Mouse (Mus musculus): ENCODE results near the gene Magi1.

The Magi1 gene

GRCm38 (mm10) chr6:94201940-94202339 lies 81.8 kb downstream of the Magi1 start:
- DNase-seq (ENCODE audit: low read depth) = no peak

- DNase-seq (ENCODE audit: low read depth) = no peak
These were observed 82.8 kb downstream of the Magi1 start for GRCm38 (mm10) chr6:94200910-94201309.

- DNase-seq (ENCODE audit: low read depth) = no peak
These were observed 84.0 kb downstream of the Magi1 start for GRCm38 (mm10) chr6:94199696-94200095.

- DNase-seq (ENCODE audit: low read depth) = no peak
These were observed 85.9 kb downstream of the Magi1 start for GRCm38 (mm10) chr6:94197831-94198230.

GRCm38 (mm10) chr6:94195303-94195911 lies 88.3 kb downstream of the Magi1 start:
- no peak for DNase-seq (ENCODE audit: low read depth)

GRCm38 (mm10) chr6:94190830-94191229 lies 92.9 kb downstream of the Magi1 start:
- DNase-seq (ENCODE audit: low read depth) = no peak

- DNase-seq (ENCODE audit: low read depth) = no peak
These were observed 94.3 kb downstream of the Magi1 start for GRCm38 (mm10) chr6:94189379-94189778.

GRCm38 (mm10) chr6:94186628-94187319 lies 96.9 kb downstream of the Magi1 start:
- no peak for DNase-seq (ENCODE audit: low read depth)

GRCm38 (mm10) chr6:94184268-94184667 lies 99.4 kb downstream of the Magi1 start:
- no peak for DNase-seq (ENCODE audit: low read depth)

- DNase-seq (ENCODE audit: low read depth) = no peak
These were observed 100.3 kb downstream of the Magi1 start for GRCm38 (mm10) chr6:94183354-94183851.

GRCm38 (mm10) chr6:94181673-94182255 lies 102.0 kb downstream of the Magi1 start:
- no peak for DNase-seq (ENCODE audit: low read depth)

- DNase-seq (ENCODE audit: low read depth) = no peak
These were observed 103.2 kb downstream of the Magi1 start for GRCm38 (mm10) chr6:94180331-94181150.

GRCm38 (mm10) chr6:94177559-94177958 lies 106.2 kb downstream of the Magi1 start:
- no peak for DNase-seq (ENCODE audit: low read depth)

- no peak for DNase-seq (ENCODE audit: low read depth)
These were observed 107.0 kb downstream of the Magi1 start for GRCm38 (mm10) chr6:94176705-94177104.

- DNase-seq (ENCODE audit: low read depth) = no peak
These were observed 112.5 kb downstream of the Magi1 start for GRCm38 (mm10) chr6:94171250-94171649.

GRCm38 (mm10) chr6:94169581-94170194 lies 114.0 kb downstream of the Magi1 start:
- DNase-seq (ENCODE audit: low read depth) = no peak

GRCm38 (mm10) chr6:94165951-94166350 lies 117.8 kb downstream of the Magi1 start:
- DNase-seq (ENCODE audit: low read depth) = no peak

- no peak for DNase-seq (ENCODE audit: low read depth)
These were observed 118.8 kb downstream of the Magi1 start for GRCm38 (mm10) chr6:94164753-94165536.

- DNase-seq (ENCODE audit: low read depth) = no peak
These were observed 120.3 kb downstream of the Magi1 start for GRCm38 (mm10) chr6:94163325-94163995.

- DNase-seq (ENCODE audit: low read depth) = no peak
These were observed 120.8 kb downstream of the Magi1 start for GRCm38 (mm10) chr6:94162918-94163317.

GRCm38 (mm10) chr6:94159256-94159655 lies 124.5 kb downstream of the Magi1 start:
- DNase-seq (ENCODE audit: low read depth) = no peak
